Mouse (Mus musculus) erythroblast, embryonic 14.5 days (primary cell): Measurements from ENCODE around the gene Mn1. TPM values are rescaled to one million over a fixed set of nuclear protein-coding genes. Genes with fewer than 3 reads are reported as not detected.

Experiments used
- H3K27me3 ChIP-seq: 2 replicates; pipeline ENCODE4 v1.6.1; 2012; ENCODE audit warnings: inconsistent platforms; ENCODE audit not compliant: control insufficient read depth
- H3K36me3 ChIP-seq: 2 replicates; pipeline ENCODE4 v1.6.1; 2012; ENCODE audit warnings: mild to moderate bottlenecking, inconsistent platforms; ENCODE audit not compliant: control insufficient read depth
- H3K4me1 ChIP-seq: 2 replicates; pipeline ENCODE4 v1.6.1; 2012; ENCODE audit warnings: inconsistent platforms; ENCODE audit not compliant: control insufficient read depth
- H3K4me3 ChIP-seq: replicated peaks from 2 replicates; pipeline ENCODE3; 2012; ENCODE audit warnings: moderate library complexity, mild to moderate bottlenecking, inconsistent platforms
- H3K9me3 ChIP-seq: 2 replicates; pipeline ENCODE4 v1.6.1; 2012; ENCODE audit warnings: low read length, inconsistent platforms, mixed read lengths; ENCODE audit not compliant: control insufficient read depth
- GATA1 ChIP-seq: IDR thresholded peaks from 2 replicates; pipeline ENCODE4 v1.6.1; 2012; ENCODE audit warnings: low read length, inconsistent platforms, mixed read lengths
- TAL1 ChIP-seq: IDR thresholded peaks from 3 replicates; pipeline ENCODE4 v1.6.1; 2012; ENCODE audit warnings: low read length, inconsistent platforms, mixed read lengths
- polyA plus RNA-seq: library from polyadenylated mRNA; stranded (reverse); fragments of >175 nt; gene quantifications from 2 replicates; pipeline ENCODE4 v1.2.3, GENCODE M21; 2012

Mn1 gene
- polyA plus RNA-seq, 1 experiment = 0.01 TPM

DNA sequence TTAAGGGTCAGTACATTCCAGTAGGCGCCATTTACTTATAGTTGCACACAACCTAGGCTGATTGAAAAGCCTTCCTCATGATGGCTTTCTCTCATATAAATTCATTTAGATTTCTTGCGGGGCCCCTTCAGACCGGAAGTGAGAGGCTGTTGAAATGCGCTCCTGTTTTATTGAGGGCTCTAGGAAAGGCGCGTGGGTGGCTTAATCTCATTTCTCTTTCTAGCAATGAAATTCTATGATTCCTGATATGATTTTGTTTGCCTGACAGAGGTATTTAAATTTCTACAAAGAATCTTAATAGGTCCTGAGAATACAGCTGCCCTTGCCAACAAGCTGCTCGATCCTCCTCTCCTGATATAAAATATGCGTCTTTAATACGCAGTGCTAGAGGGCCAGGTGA is 8.7 kb downstream of the Mn1 start:
- TF ChIP-seq TAL1 = no peak
- TF ChIP-seq GATA1 = no peak
- H3K9me3 ChIP-seq = no peaks in the 10 kb centered on the region
- H3K4me3 ChIP-seq = no peak overlapping the region
- no peaks in the 10 kb centered on the region for H3K4me1 ChIP-seq
- no peaks in the 10 kb centered on the region; the same call in 1 of the 2 replicates for H3K36me3 ChIP-seq
- peaks cover 11% of the 10 kb centered on the region for H3K27me3 ChIP-seq

DNA sequence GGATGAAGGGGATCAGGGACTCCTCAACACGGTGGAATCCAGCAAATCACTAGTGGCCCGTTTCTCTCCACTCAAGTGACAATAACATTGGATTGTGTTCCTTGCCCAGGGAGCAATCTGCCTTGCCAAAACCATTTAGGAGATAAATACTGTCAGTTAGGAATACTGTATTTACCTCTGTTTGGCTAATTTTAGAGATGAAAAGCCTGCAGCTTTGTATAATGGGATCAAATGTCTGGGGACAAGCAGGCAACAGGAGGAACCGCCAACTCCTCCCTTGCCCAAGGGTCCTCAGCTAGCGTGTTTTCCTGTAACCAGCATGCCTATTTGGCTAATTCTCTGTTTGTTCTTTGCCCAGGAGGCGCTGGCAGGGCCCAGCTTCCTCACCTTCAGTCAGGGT is 9.1 kb downstream of the Mn1 start:
- no peaks in the 10 kb centered on the region for H3K4me1 ChIP-seq
- H3K9me3 ChIP-seq = no peaks in the 10 kb centered on the region
- no peaks in the 10 kb centered on the region; the same call in 1 of the 2 replicates for H3K36me3 ChIP-seq
- no peak overlapping the region for H3K4me3 ChIP-seq
- peaks cover 6% of the 10 kb centered on the region for H3K27me3 ChIP-seq
- TF ChIP-seq GATA1 (no peak), TAL1 (no peak)

DNA sequence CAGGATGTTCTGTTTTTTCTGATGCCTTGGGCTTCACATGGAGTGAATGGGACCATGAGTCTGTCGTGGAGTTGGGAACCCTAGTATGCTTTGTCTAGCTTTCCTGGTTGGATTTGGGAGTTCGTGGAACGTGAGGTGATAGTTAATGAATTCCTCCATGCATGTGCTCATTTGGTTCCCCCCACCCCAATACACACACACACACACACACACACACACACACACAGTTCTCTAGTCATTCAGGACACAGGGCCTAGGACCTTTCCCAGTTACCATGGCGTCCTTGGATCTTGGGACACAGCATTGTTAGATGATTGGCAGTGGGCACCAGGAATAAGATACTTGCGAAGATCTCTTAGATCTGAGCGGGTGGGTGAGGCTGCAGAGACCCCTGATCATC is 11.7 kb downstream of the Mn1 start:
- Histone ChIP-seq H3K9me3 (no peaks in the 10 kb centered on the region), H3K36me3 (no peaks in the 10 kb centered on the region), H3K4me3 (no peak overlapping the region), H3K27me3 (no peaks in the 10 kb centered on the region), H3K4me1 (no peaks in the 10 kb centered on the region)
- TF ChIP-seq TAL1 = no peak
- no peak for TF ChIP-seq GATA1

GRCm38 (mm10) chr5:111429726-111430125 is 12.6 kb downstream of the Mn1 start:
- H3K4me3 ChIP-seq = no peak overlapping the region
- H3K4me1 ChIP-seq = no peaks in the 10 kb centered on the region
- no peaks in the 10 kb centered on the region for H3K9me3 ChIP-seq
- H3K36me3 ChIP-seq = no peaks in the 10 kb centered on the region
- no peaks in the 10 kb centered on the region for H3K27me3 ChIP-seq
- TF ChIP-seq TAL1 (no peak), GATA1 (no peak)

- no peaks in the 10 kb centered on the region for H3K36me3 ChIP-seq
- no peak for TF ChIP-seq TAL1
- no peak for TF ChIP-seq GATA1
- H3K9me3 ChIP-seq = no peaks in the 10 kb centered on the region
- no peak overlapping the region for H3K4me3 ChIP-seq
- no peaks in the 10 kb centered on the region for H3K27me3 ChIP-seq
- H3K4me1 ChIP-seq = no peaks in the 10 kb centered on the region
These were observed 14.0 kb downstream of the Mn1 start for GRCm38 (mm10) chr5:111431007-111431730.

- no peaks in the 10 kb centered on the region for H3K36me3 ChIP-seq
- H3K4me3 ChIP-seq = no peak overlapping the region
- H3K27me3 ChIP-seq = no peaks in the 10 kb centered on the region
- no peaks in the 10 kb centered on the region for H3K4me1 ChIP-seq
- TF ChIP-seq TAL1 (no peak), GATA1 (no peak)
- no peaks in the 10 kb centered on the region for H3K9me3 ChIP-seq
These were observed 15.7 kb downstream of the Mn1 start for GRCm38 (mm10) chr5:111432842-111433241.

- Histone ChIP-seq H3K4me1 (no peaks in the 10 kb centered on the region), H3K27me3 (no peaks in the 10 kb centered on the region), H3K4me3 (no peak overlapping the region), H3K36me3 (no peaks in the 10 kb centered on the region), H3K9me3 (no peaks in the 10 kb centered on the region)
- TF ChIP-seq GATA1 (no peak), TAL1 (no peak)
These were observed 17.2 kb downstream of the Mn1 start for GRCm38 (mm10) chr5:111434342-111434842.

GRCm38 (mm10) chr5:111436260-111436659 is 19.1 kb downstream of the Mn1 start:
- H3K9me3 ChIP-seq = no peaks in the 10 kb centered on the region
- no peaks in the 10 kb centered on the region for H3K27me3 ChIP-seq
- TF ChIP-seq GATA1 (no peak), TAL1 (no peak)
- H3K4me1 ChIP-seq = no peaks in the 10 kb centered on the region
- H3K36me3 ChIP-seq = no peaks in the 10 kb centered on the region
- no peak overlapping the region for H3K4me3 ChIP-seq

- Histone ChIP-seq H3K27me3 (no peaks in the 10 kb centered on the region), H3K9me3 (no peaks in the 10 kb centered on the region), H3K36me3 (no peaks in the 10 kb centered on the region), H3K4me1 (no peaks in the 10 kb centered on the region), H3K4me3 (no peak overlapping the region)
- no peak for TF ChIP-seq TAL1
- no peak for TF ChIP-seq GATA1
These were observed 20.0 kb downstream of the Mn1 start for GRCm38 (mm10) chr5:111437205-111437604.
